Mouse (Mus musculus) ES-E14 (cell line): ENCODE data around the gene Lsm10. TPM values are rescaled to one million over a fixed set of nuclear protein-coding genes. Genes with fewer than 3 reads are reported as not detected.
A peak's percentile ranks its signal among the peaks of the same experiment; 100 is the strongest.

ENCODE experiments used
- DNase-seq: peaks from one replicate; pipeline ENCODE4 v3.0.0-alpha.2; 2013; ENCODE audit warnings: low read depth, low spot score
- H3K27ac ChIP-seq: 2 replicates; pipeline ENCODE4 v1.5.1; 2012; ENCODE audit warnings: low read depth, mild to moderate bottlenecking, low read length, moderate library complexity, mixed read lengths; ENCODE audit not compliant: poor library complexity, insufficient read depth, severe bottlenecking
- H3K36me3 ChIP-seq: 2 replicates; pipeline ENCODE4 v1.6.1; 2012; ENCODE audit warnings: mild to moderate bottlenecking, low read length, moderate library complexity, mixed read lengths; ENCODE audit not compliant: control insufficient read depth, poor library complexity, insufficient read depth, severe bottlenecking
- H3K4me1 ChIP-seq, 2 experiments: fragments of 150-350 bp in 1 of 2; sonication (generic) in 1 of 2; 2 replicates each; pipeline ENCODE4 v1.6.1; 2012; ENCODE audit warnings: low read length in 2 of 2, mild to moderate bottlenecking in 1 of 2, mixed read lengths in 1 of 2; ENCODE audit not compliant: control insufficient read depth in 2 of 2, insufficient read depth in 2 of 2, poor library complexity in 1 of 2
- H3K4me3 ChIP-seq, 2 experiments: fragments of 150-350 bp in 1 of 2; sonication (generic) in 1 of 2; 2 replicates each; pipeline ENCODE4 v1.5.1; 2012; ENCODE audit warnings: low read length in 2 of 2, low read depth in 1 of 2, mild to moderate bottlenecking in 1 of 2, mixed read lengths in 1 of 2; ENCODE audit not compliant: insufficient read depth in 1 of 2, poor library complexity in 1 of 2, severe bottlenecking in 1 of 2
- H3K9ac ChIP-seq: 2 replicates; pipeline ENCODE4 v1.6.1; 2012; ENCODE audit warnings: low read depth, mild to moderate bottlenecking, low read length, mixed read lengths; ENCODE audit not compliant: poor library complexity, insufficient read depth, severe bottlenecking
- H3K9me3 ChIP-seq: fragments of 150-350 bp; sonication (generic); 2 replicates; pipeline ENCODE4 v1.6.1; 2012; ENCODE audit warnings: low read depth, mild to moderate bottlenecking, low read length; ENCODE audit not compliant: control insufficient read depth, insufficient read depth
- CHD2 ChIP-seq: IDR thresholded peaks from 2 replicates; pipeline ENCODE4 v1.6.1; 2014; ENCODE audit warnings: mild to moderate bottlenecking, low read depth, low read length, inconsistent platforms
- HCFC1 ChIP-seq: IDR thresholded peaks from 2 replicates; pipeline ENCODE4 v1.6.1; 2012; ENCODE audit warnings: low read length, inconsistent platforms, borderline replicate concordance; ENCODE audit not compliant: insufficient read depth
- MAFK ChIP-seq: IDR thresholded peaks from 2 replicates; pipeline ENCODE4 v1.6.1; 2014; ENCODE audit warnings: mild to moderate bottlenecking, low read depth, low read length, inconsistent platforms; ENCODE audit not compliant: insufficient read depth
- ZC3H11A ChIP-seq: IDR thresholded peaks from 2 replicates; pipeline ENCODE4 v1.6.1; 2012; ENCODE audit warnings: low read depth, mild to moderate bottlenecking, inconsistent platforms, low read length, borderline replicate concordance
- ZNF384 ChIP-seq: IDR thresholded peaks from 2 replicates; pipeline ENCODE4 v1.6.1; 2012; ENCODE audit warnings: low read depth, low read length, inconsistent platforms
- in situ Hi-C, 2 experiments: fragments of 600-800 bp; cut with MboI; formaldehyde crosslinking; loops; one replicate each; pipeline ENCODE4 v1.15.1; 2025; ENCODE audit warnings: low sequenced_read_pairs in 2 of 2, inconsistent platforms in 1 of 2; ENCODE audit not compliant: unreplicated experiment in 2 of 2
- total RNA-seq: library from RNA; depleted of rRNA; stranded (reverse); fragments of 300-350 nt; gene quantifications from 2 replicates; pipeline ENCODE4 v1.2.3, GENCODE M21; 2012

Gene Lsm10
- total RNA-seq, 1 experiment, result 21.8 TPM

DNA sequence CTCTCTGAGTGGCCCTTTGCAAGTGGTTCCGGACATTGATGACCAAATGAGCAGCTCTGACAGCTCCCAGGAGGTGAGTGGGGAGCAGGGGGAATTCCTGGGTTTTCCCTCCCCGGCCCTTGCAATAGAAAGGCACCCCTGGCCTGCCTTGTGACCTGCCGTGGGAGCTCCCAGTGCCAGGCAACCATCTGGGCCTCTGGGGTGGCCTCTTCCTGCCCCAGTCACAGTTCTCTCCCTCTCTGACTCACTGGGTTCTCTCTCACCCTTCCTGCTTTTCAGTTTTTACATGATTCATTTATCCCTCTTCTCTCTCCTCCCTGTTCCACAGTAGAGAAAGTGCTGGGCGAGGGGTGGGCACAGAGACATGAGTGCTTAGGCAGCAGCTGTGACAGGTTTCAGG lies 41.4 kb downstream of the Lsm10 start:
- no peak for TF ChIP-seq MAFK
- TF ChIP-seq ZC3H11A, result no peak
- no peak for TF ChIP-seq ZNF384
- no peak for TF ChIP-seq CHD2
- TF ChIP-seq HCFC1, result no peak
- H3K9ac ChIP-seq, result no peak overlapping the region
- in situ Hi-C loops, result no loop called here
- no peak overlapping the region for H3K4me3 ChIP-seq
- no peaks in the 10 kb centered on the region for H3K9me3 ChIP-seq
- no peak for DNase-seq
- H3K4me1 ChIP-seq, result no peaks in the 10 kb centered on the region; a peak in 1 of 4 replicates
- no peak overlapping the region for H3K27ac ChIP-seq
- H3K36me3 ChIP-seq, result peaks cover 31% of the 10 kb centered on the region; the same call in 1 of the 2 replicates

DNA sequence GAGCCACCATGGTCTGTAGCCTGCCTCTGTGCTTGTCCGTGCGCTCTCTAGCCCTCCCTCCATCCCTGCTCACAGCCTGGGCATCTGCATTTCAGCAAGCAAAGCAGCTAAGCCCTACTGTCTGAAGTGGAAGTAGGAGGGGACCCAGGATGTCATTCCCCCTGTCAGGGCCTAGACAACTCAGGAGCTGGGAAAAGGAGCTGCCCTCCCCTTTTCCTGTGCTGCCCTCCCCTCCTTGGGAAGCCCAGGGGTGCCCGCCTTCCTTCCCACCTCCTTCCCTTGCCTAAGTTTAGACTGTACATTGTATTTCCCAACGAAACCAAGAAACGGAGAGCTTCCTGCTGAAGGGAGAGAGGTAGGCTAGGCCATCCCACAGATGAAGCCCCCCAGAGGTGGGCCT lies 44.6 kb downstream of the Lsm10 start:
- Histone ChIP-seq H3K9me3 (no peaks in the 10 kb centered on the region), H3K4me3 (no peak overlapping the region), H3K4me1 (no peaks in the 10 kb centered on the region; a peak in 1 of 4 replicates), H3K9ac (no peak overlapping the region), H3K36me3 (peaks cover 24% of the 10 kb centered on the region; the same call in 1 of the 2 replicates), H3K27ac (no peak overlapping the region)
- TF ChIP-seq ZNF384, result no peak
- no peak for TF ChIP-seq HCFC1
- TF ChIP-seq CHD2, result no peak
- TF ChIP-seq MAFK, result no peak
- no peak for TF ChIP-seq ZC3H11A
- DNase-seq, result no peak
- in situ Hi-C loops, result no loop called here

DNA sequence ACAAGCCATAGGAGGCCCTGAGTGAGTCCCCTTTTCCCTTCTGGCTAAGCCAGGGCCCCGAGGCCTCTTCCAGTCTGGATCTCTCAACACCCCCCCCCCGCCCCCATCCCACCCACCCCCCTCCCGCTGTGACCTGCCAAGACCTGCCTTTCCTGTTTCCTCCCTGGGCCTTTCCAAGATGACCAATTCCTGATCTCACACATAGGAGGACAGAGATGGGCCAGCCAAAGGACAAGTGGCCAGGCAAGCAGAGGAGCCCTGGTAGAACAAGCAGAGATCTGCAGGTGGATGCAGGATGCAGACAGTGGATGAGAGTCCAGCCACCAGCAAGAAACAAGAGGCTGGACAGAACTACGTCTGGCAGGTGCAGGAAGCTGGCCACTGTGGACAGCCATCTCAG lies 49.0 kb downstream of the Lsm10 start:
- in situ Hi-C loops, result no loop called here
- Histone ChIP-seq H3K4me3 (no peak overlapping the region), H3K27ac (no peak overlapping the region), H3K9ac (no peak overlapping the region), H3K9me3 (no peaks in the 10 kb centered on the region), H3K36me3 (peaks cover 4% of the 10 kb centered on the region; the same call in 1 of the 2 replicates), H3K4me1 (peaks cover 2 to 17% of the 10 kb centered on the region in 2 experiments; a peak in 3 of 4 replicates)
- DNase-seq, result no peak
- TF ChIP-seq ZC3H11A, result no peak
- TF ChIP-seq HCFC1, result no peak
- no peak for TF ChIP-seq MAFK
- TF ChIP-seq ZNF384, result no peak
- no peak for TF ChIP-seq CHD2

DNA sequence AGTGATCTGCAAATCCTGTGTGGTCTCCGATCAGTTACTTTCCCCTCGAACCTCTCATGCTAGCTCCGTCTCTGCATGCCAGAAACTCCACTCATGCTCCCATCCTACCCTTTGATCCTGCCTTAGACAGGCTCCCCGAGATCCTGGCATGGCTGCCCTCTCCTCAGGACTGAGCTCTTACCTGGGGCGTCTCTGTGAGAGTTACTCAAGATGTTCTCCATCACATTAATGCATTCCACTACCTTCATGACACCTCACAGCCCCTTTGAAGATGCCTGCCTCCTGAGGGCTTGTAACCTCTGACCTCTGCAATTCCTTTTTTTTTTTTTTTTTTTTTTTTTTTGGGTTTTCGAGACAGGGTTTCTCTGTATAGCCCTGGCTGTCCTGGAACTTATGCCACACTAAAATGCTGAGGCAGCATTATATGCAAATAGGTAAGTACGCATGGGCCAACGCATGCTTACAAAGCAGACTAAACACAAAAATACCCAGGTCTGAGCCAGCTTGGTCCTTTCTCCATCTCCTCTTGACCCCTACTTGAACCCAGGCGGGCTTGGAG lies 50.6 kb downstream of the Lsm10 start:
- H3K27ac ChIP-seq, result no peak overlapping the region; the same call in 1 of the 2 replicates
- no peaks in the 10 kb centered on the region for H3K9me3 ChIP-seq
- peaks cover 4 to 27% of the 10 kb centered on the region in 2 experiments; a peak in 3 of 4 replicates for H3K4me1 ChIP-seq
- DNase-seq, result no peak
- peaks cover 4% of the 10 kb centered on the region; the same call in 1 of the 2 replicates for H3K36me3 ChIP-seq
- in situ Hi-C loops, result no loop called here
- H3K9ac ChIP-seq, result peak overlapping the region; percentile 64; the same call in 1 of the 2 replicates
- no peak for TF ChIP-seq HCFC1
- TF ChIP-seq ZNF384, result peak; percentile 91
- TF ChIP-seq CHD2, result no peak
- no peak for TF ChIP-seq ZC3H11A
- peak; percentile 96 for TF ChIP-seq MAFK
- peak overlapping the region; percentile 12 to 39; a peak in 2 of 4 replicates for H3K4me3 ChIP-seq
